Mouse (Mus musculus): ENCODE measurements around the gene Ap1ar.

The Ap1ar gene

GRCm38 (mm10) chr3:127762403-127762802, 74.9 kb downstream of the Ap1ar start:
- intact Hi-C loops (cut with DNase I) = loop anchor here (5.0 kb wide), 2 partner anchors 185 to 190 kb away; no protein-coding TSS in a partner anchor

DNA sequence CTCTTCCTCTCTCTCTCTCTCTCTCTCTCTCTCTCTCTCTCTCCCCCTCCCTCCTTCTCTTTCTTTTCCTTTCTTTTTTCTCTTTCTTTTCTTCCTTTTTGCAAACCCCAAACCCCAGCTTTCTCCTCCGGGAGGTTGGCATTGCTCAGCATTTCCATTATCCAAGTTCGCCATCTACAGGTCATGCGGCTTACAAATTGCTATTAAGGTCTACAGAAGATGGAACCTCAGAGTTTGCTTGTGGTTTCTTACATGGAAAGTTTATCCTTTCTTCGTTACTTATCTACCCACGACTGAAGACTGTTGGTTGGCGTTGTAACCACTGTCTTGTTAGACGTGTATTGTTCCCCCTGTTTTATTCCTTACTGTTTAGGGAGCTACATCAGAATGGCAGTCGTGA, 78.1 kb downstream of the Ap1ar start:
- intact Hi-C loops (cut with DNase I) = loop anchor here (2.0 kb wide), 1 partner anchor 134 kb away; no protein-coding TSS in a partner anchor

DNA sequence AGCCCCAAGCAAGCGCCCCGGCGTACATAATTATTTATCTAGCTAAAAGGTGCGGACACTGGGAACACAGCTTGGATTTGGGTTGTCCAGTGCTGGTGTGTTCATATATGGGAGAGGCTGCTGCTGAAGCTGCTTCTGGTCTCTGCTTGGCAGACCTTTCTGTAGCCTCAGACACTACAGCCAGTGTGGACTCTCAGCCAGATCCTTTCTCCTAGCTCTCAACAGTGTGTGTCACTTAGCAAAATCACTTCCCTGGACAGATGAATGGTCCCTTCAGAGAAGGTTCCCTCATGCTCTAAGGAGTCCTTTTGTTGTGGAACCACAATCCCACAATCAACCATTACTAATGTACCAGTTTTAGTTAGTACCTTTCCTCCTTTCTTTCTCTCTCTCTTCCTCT, 78.5 kb downstream of the Ap1ar start:
- intact Hi-C loops (cut with DNase I) = loop anchor here (2.0 kb wide), 1 partner anchor 134 kb away; no protein-coding TSS in a partner anchor

DNA sequence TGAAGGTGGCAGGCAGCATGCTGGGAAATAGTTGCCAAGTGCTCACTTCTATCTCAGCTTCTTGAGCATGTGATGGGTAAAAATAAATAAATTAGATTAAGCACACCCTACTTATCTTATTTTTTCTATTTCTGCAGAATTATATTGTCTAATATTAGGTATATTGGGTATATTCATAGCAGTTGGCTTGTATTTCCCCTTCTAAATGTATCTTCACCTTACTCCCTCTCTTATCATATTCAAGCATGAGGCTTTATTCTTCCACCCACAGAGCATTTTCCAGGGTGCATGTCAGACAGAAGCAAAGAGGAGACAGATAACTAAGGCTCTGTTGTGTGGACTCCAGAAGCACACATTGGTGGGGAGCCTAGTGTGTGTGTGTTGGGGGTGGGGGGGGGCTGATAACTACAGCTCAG, 79.4 kb downstream of the Ap1ar start:
- intact Hi-C loops (cut with DNase I) = loop anchor here (2.0 kb wide), 1 partner anchor 133 kb away; no protein-coding TSS in a partner anchor

Data from adrenal gland (tissue).